In the genomic region with DNA sequence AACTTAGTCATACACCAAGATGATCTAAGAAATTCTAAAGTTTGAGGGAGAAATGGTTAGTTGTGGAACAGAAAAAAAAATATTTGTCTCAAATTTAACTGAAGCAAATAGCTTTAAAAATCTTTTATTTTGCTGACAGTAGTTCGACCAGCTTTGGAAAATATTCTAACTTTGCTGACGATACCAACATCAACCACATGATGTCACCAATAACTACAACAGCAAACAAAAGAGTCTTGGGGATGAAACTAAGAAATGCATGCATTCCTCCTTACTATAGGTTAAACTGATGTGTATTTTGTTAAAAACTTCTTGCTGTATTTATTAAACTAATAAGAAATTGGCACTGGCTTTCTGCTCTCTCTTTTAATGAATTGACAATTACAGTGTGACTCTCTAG, we compare ENCODE assay signal across 14 mouse cellular contexts.
A peak's percentile ranks its signal among the peaks of the same experiment; 100 is the strongest.
DNase-seq lines count a peak whose midpoint lies in the region; ATAC-seq and TF ChIP-seq lines count a peak whose summit lies in the region.
"Had no signal": no experiment of that assay in that cellular context is flagged by ENCODE, and none has a peak within 500 bp of the region (broad histone marks: within the 10 kb centered on the region; RNA-seq: fewer than 3 reads in every experiment).

No protein-coding gene starts in this region.

- DNase-seq in embryo, embryonic 10 days (ENCODE audit: low spot score) = peak; percentile 11
- no peak for DNase-seq in embryo, embryonic 9.5 days (ENCODE audit: extremely low spot score)
- no peak for DNase-seq in neural tube, embryonic 11.5 days (ENCODE audit: low spot score)
- DNase-seq in ovary, adult 18-20 months (ENCODE audit: low spot score) = no peak
- DNase-seq in right cerebral cortex, postnatal 14 days = no peak
- DNase-seq: cerebellum, adult 18-20 months; embryo, embryonic 11 days; kidney, adult 8-10 months; lung, postnatal 14 days had no signal

- H3K27ac ChIP-seq in intestine, postnatal 0 days (ENCODE audit: low read depth, low read length) = no peak overlapping the region
- no peak overlapping the region for H3K27ac ChIP-seq in intestine, embryonic 15.5 days
- H3K27ac ChIP-seq in neural tube, embryonic 11.5 days (ENCODE audit: low read depth, low read length) = no peak overlapping the region
- no peak overlapping the region for H3K27ac ChIP-seq in neural tube, embryonic 15.5 days (replicated peaks)
- H3K27ac ChIP-seq: midbrain, embryonic 12.5 days had no signal

- H3K9me3 ChIP-seq in intestine, postnatal 0 days (ENCODE audit: control insufficient read depth) = no peaks in the 10 kb centered on the region
- no peaks in the 10 kb centered on the region for H3K9me3 ChIP-seq in intestine, embryonic 15.5 days
- no peaks in the 10 kb centered on the region for H3K9me3 ChIP-seq in neural tube, embryonic 11.5 days (ENCODE audit: control insufficient read depth, low read length)
- H3K9me3 ChIP-seq in neural tube, embryonic 15.5 days (replicated peaks) = no peaks in the 10 kb centered on the region
- H3K9me3 ChIP-seq: midbrain, embryonic 12.5 days had no signal

- H3K4me3 ChIP-seq in intestine, postnatal 0 days (ENCODE audit: low read depth, low read length) = no peak overlapping the region
- no peak overlapping the region for H3K4me3 ChIP-seq in intestine, embryonic 15.5 days (replicated peaks)
- H3K4me3 ChIP-seq in neural tube, embryonic 11.5 days (ENCODE audit: low read depth, low read length) = no peak overlapping the region
- no peak overlapping the region for H3K4me3 ChIP-seq in neural tube, embryonic 15.5 days (replicated peaks)
- H3K4me3 ChIP-seq: midbrain, embryonic 12.5 days had no signal

- H3K9ac ChIP-seq in intestine, postnatal 0 days (ENCODE audit: low read depth, low read length) = no peak overlapping the region
- no peak overlapping the region for H3K9ac ChIP-seq in intestine, embryonic 15.5 days
- no peak overlapping the region for H3K9ac ChIP-seq in neural tube, embryonic 11.5 days (ENCODE audit: low read length)
- H3K9ac ChIP-seq in neural tube, embryonic 15.5 days (replicated peaks) = no peak overlapping the region
- H3K9ac ChIP-seq: midbrain, embryonic 12.5 days had no signal

- no peaks in the 10 kb centered on the region; the same call in 1 of the 2 replicates for H3K27me3 ChIP-seq in intestine, postnatal 0 days (replicated peaks; ENCODE audit: control insufficient read depth, insufficient read depth, low read length)
- H3K27me3 ChIP-seq in intestine, embryonic 15.5 days (replicated peaks) = no peaks in the 10 kb centered on the region
- no peaks in the 10 kb centered on the region for H3K27me3 ChIP-seq in neural tube, embryonic 11.5 days (ENCODE audit: control insufficient read depth, insufficient read depth, low read length)
- H3K27me3 ChIP-seq in neural tube, embryonic 15.5 days (replicated peaks) = no peaks in the 10 kb centered on the region
- H3K27me3 ChIP-seq: midbrain, embryonic 12.5 days had no signal

- peak; percentile 63 for TF ChIP-seq CTCF in intestine, postnatal 0 days (IDR thresholded peaks at IDR 0.05; ENCODE audit: low read depth)

- H3K4me1 ChIP-seq in intestine, postnatal 0 days (replicated peaks; ENCODE audit: control insufficient read depth, insufficient read depth, low read length) = no peaks in the 10 kb centered on the region
- no peaks in the 10 kb centered on the region for H3K4me1 ChIP-seq in intestine, embryonic 15.5 days (replicated peaks)
- no peaks in the 10 kb centered on the region; the same call in 1 of the 2 replicates for H3K4me1 ChIP-seq in neural tube, embryonic 11.5 days (ENCODE audit: control insufficient read depth, insufficient read depth, low read length)
- peaks cover 3% of the 10 kb centered on the region; the same call in 1 of the 2 replicates for H3K4me1 ChIP-seq in neural tube, embryonic 15.5 days

- no peaks in the 10 kb centered on the region for H3K36me3 ChIP-seq in intestine, postnatal 0 days (ENCODE audit: control insufficient read depth, insufficient read depth)
- no peaks in the 10 kb centered on the region for H3K36me3 ChIP-seq in intestine, embryonic 15.5 days
- no peaks in the 10 kb centered on the region for H3K36me3 ChIP-seq in neural tube, embryonic 11.5 days (ENCODE audit: control insufficient read depth, insufficient read depth, low read length)
- H3K36me3 ChIP-seq in neural tube, embryonic 15.5 days = no peaks in the 10 kb centered on the region
- H3K36me3 ChIP-seq: midbrain, embryonic 12.5 days had no signal

- no peak overlapping the region for H3K4me2 ChIP-seq in intestine, postnatal 0 days (replicated peaks; ENCODE audit: low read depth)
- no peak overlapping the region for H3K4me2 ChIP-seq in intestine, embryonic 15.5 days (replicated peaks)
- no peak overlapping the region for H3K4me2 ChIP-seq in neural tube, embryonic 11.5 days (ENCODE audit: low read depth)
- H3K4me2 ChIP-seq in neural tube, embryonic 15.5 days = no peak overlapping the region
- H3K4me2 ChIP-seq: heart, embryonic 11.5 days; midbrain, embryonic 12.5 days had no signal

- no peak for ATAC-seq in intestine, postnatal 0 days
- ATAC-seq in intestine, embryonic 15.5 days = no peak
- 0 out of 2 replicates have a peak, but pooled peaks have one; percentile 8 for ATAC-seq in neural tube, embryonic 11.5 days (ENCODE audit: insufficient read depth, low FRiP score, low TSS enrichment)
- no peak for ATAC-seq in neural tube, embryonic 15.5 days (ENCODE audit: low FRiP score)

- 51% methylated on average over 2 of the region's 2 CpGs for WGBS in intestine, postnatal 0 days
- WGBS in intestine, embryonic 15.5 days = 47% methylated on average over 2 of the region's 2 CpGs
- 42% methylated on average over 2 of the region's 2 CpGs for WGBS in neural tube, embryonic 11.5 days
- WGBS in neural tube, embryonic 15.5 days = 39% methylated on average over 2 of the region's 2 CpGs
